Mouse (Mus musculus) myocyte (in vitro differentiated cells): ENCODE measurements at regions not wholly inside any gene's neighbourhood (a gene's known extent, or its start where the extent isn't known, plus 50 kb on each side); places are given as distances from the start of the nearest gene placed in this dataset.

Experiments
- H3K27me3 ChIP-seq: one replicate; pipeline ENCODE4 v1.6.1; 2011; ENCODE audit not compliant: control insufficient read depth, insufficient read depth, insufficient read length
- H3K36me3 ChIP-seq: one replicate; pipeline ENCODE4 v1.6.1; 2011; ENCODE audit not compliant: control insufficient read depth, insufficient read depth
- H3K4me2 ChIP-seq: one replicate; pipeline ENCODE4 v1.6.1; 2011; ENCODE audit warnings: low read depth, control low read depth
- H3K4me3 ChIP-seq: one replicate; pipeline ENCODE4 v1.5.1; 2011; ENCODE audit warnings: mild to moderate bottlenecking, control low read depth, moderate library complexity
- H3K79me2 ChIP-seq: one replicate; pipeline ENCODE4 v1.6.1; 2011; ENCODE audit not compliant: control insufficient read depth, insufficient read depth
- H3ac ChIP-seq: one replicate; pipeline ENCODE4 v1.6.1; 2011; ENCODE audit not compliant: control insufficient read depth, insufficient read length
- CEBPB ChIP-seq: IDR thresholded peaks from 2 replicates; pipeline ENCODE4 v1.6.1; 2011; ENCODE audit warnings: mild to moderate bottlenecking, moderate library complexity; ENCODE audit not compliant: poor library complexity, insufficient read depth, severe bottlenecking
- E2F4 ChIP-seq: IDR thresholded peaks from one replicate; pipeline ENCODE4 v1.6.1; 2011; ENCODE audit warnings: mild to moderate bottlenecking, control low read depth, moderate library complexity; ENCODE audit not compliant: insufficient read depth
- MAX ChIP-seq: IDR thresholded peaks from one replicate; pipeline ENCODE4 v1.6.1; 2011; ENCODE audit warnings: low read depth, mild to moderate bottlenecking, control low read depth
- MYOD1 ChIP-seq, 3 experiments: IDR thresholded peaks; one replicate each; pipeline ENCODE4 v1.6.1; 2011; ENCODE audit warnings: control low read depth in 2 of 3, low read depth in 2 of 3, mild to moderate bottlenecking in 2 of 3, moderate library complexity in 1 of 3; ENCODE audit not compliant: insufficient read length in 2 of 3, control insufficient read depth in 1 of 3
- MYOG ChIP-seq, 3 experiments: IDR thresholded peaks; one replicate each; pipeline ENCODE4 v1.6.1; 2011; ENCODE audit warnings: control low read depth in 2 of 3, low read depth in 2 of 3, mild to moderate bottlenecking in 2 of 3; ENCODE audit not compliant: insufficient read length in 2 of 3, control insufficient read depth in 1 of 3, insufficient read depth in 1 of 3
- POLR2A ChIP-seq: IDR thresholded peaks from one replicate; pipeline ENCODE4 v1.6.1; 2011; ENCODE audit warnings: low read depth, mild to moderate bottlenecking, control low read depth, moderate library complexity; ENCODE audit not compliant: insufficient read length
- POLR2AphosphoS2 ChIP-seq: IDR thresholded peaks from one replicate; pipeline ENCODE4 v1.6.1; 2011; ENCODE audit warnings: low read depth, control low read depth; ENCODE audit not compliant: insufficient read length
- REST ChIP-seq: IDR thresholded peaks from one replicate; pipeline ENCODE4 v1.6.1; 2011; ENCODE audit warnings: mild to moderate bottlenecking, control low read depth, moderate library complexity; ENCODE audit not compliant: insufficient read depth, insufficient read length
- SRF ChIP-seq: IDR thresholded peaks from one replicate; pipeline ENCODE4 v1.6.1; 2011; ENCODE audit warnings: low read depth; ENCODE audit not compliant: control insufficient read depth, insufficient read length
- TCF12 ChIP-seq: IDR thresholded peaks from one replicate; pipeline ENCODE4 v1.6.1; 2011; ENCODE audit warnings: mild to moderate bottlenecking, control low read depth; ENCODE audit not compliant: poor library complexity, insufficient read depth, severe bottlenecking
- TCF3 ChIP-seq: IDR thresholded peaks from one replicate; pipeline ENCODE4 v1.6.1; 2011; ENCODE audit warnings: low read depth, control low read depth; ENCODE audit not compliant: insufficient read length
- USF1 ChIP-seq: IDR thresholded peaks from one replicate; pipeline ENCODE4 v1.6.1; 2011; ENCODE audit warnings: low read depth, mild to moderate bottlenecking, control low read depth, moderate library complexity

DNA sequence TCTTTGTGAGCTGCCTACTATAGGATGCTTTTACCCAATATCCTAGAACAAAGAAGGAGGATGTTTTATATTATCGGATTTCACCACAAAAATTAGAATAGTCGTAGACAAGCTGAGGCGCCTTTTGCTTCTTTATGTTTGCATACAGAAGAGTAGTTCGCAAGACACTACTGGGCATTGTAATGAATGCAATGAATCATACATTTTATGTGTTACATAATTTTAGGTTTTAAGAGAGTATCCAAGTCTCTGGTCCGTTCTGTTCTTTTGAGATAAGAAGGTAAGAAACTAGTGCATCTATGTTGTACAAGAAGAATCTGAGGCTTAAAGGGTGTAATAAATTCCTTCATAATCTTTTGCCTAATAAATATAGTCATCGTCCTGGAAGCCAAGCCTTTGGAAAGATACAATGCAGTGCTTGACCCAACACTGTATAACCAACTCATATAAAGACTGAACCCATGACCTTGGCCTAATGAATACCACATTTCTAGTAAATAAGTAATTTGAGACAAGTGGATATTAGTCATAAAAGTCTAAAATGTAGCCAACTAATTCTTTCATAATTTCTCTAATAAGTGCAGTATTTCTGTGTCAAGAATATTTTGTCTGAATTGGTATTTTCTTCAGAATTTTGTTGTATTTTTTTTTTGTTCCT is 108.5 kb upstream of the Kitl start:
- Histone ChIP-seq H3K79me2 (no peaks in the 10 kb centered on the region), H3K4me3 (no peak overlapping the region), H3K4me2 (no peak overlapping the region), H3K36me3 (no peaks in the 10 kb centered on the region), H3K27me3 (no peaks in the 10 kb centered on the region), H3ac (no peak overlapping the region)
- no peak for TF ChIP-seq MAX
- no peak for TF ChIP-seq TCF3
- TF ChIP-seq MYOG (IDR thresholded peaks at IDR 0.05; ENCODE audit: control insufficient read depth in 1 of 3, insufficient read depth in 1 of 3, insufficient read length in 2 of 3, low read depth in 2 of 3), result no peak

DNA sequence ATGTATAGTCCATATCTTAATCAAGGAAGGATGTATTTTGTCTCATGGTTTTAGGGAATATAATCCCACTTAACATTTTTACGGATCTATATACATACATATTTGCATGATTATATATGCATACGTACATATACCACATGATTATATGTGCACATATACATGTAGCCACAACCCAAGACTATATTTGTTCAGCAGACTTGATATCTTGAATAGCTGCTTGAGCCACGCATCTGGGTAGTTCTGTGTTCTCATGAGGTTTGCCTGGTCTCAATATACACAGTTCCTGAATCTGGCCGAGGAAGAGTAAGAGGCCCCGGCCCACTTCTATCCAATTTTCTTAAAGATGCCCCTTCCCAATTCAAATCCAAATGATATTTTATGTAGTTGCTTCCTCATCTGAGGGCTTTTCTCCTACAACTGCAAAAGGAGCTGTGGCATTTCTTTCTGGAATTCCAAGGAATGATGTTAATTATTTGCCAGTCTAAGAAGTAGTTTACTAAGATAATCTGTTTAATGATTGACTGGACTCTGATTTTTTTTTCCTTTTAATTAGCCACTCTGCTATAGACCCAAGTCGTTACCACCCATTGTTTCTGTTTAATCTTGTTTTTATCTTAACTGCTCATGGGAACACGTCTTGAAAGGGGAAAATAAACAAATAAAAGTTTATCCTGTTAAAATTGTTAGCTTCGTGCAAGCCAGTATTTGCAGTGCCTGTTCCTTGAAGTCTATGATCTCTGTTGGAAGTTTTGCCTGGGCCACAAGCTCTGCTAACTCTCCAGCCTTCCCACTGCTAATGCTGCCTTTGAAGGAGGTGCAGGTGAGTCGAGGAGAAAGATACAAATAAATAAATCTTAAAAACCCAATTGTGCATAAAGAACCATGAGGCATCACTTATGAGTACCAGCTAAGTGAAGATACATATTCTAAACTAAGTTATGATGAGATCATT is 112.9 kb upstream of the Kitl start:
- no peak for TF ChIP-seq TCF12
- no peak for TF ChIP-seq CEBPB
- no peak for TF ChIP-seq USF1
- no peak for TF ChIP-seq MYOG (IDR thresholded peaks at IDR 0.05; ENCODE audit: control insufficient read depth in 1 of 3, insufficient read depth in 1 of 3, insufficient read length in 2 of 3, low read depth in 2 of 3)
- no peak for TF ChIP-seq POLR2A
- no peak for TF ChIP-seq TCF3
- TF ChIP-seq REST, result no peak
- no peak for TF ChIP-seq E2F4
- TF ChIP-seq SRF, result no peak
- no peak for TF ChIP-seq POLR2AphosphoS2
- TF ChIP-seq MYOD1 (IDR thresholded peaks at IDR 0.05; ENCODE audit: control insufficient read depth in 1 of 3, insufficient read length in 2 of 3, low read depth in 2 of 3), result no peak
- TF ChIP-seq MAX, result no peak
- H3K36me3 ChIP-seq, result no peaks in the 10 kb centered on the region
- no peak overlapping the region for H3ac ChIP-seq
- H3K79me2 ChIP-seq, result no peaks in the 10 kb centered on the region
- no peak overlapping the region for H3K4me2 ChIP-seq
- no peaks in the 10 kb centered on the region for H3K27me3 ChIP-seq
- no peak overlapping the region for H3K4me3 ChIP-seq

- Histone ChIP-seq H3K36me3 (no peaks in the 10 kb centered on the region), H3ac (no peak overlapping the region), H3K4me3 (no peak overlapping the region), H3K79me2 (no peaks in the 10 kb centered on the region), H3K4me2 (no peak overlapping the region), H3K27me3 (no peaks in the 10 kb centered on the region)
- TF ChIP-seq MAX (no peak), CEBPB (no peak), E2F4 (no peak), POLR2A (no peak)
Observed at GRCm38 (mm10) chr10:99900955-99901835, 114.2 kb upstream of the Kitl start.

- H3K4me3 ChIP-seq, result no peak overlapping the region
- no peak for TF ChIP-seq CEBPB
- no peak for TF ChIP-seq MYOG (IDR thresholded peaks at IDR 0.05; ENCODE audit: control insufficient read depth in 1 of 3, insufficient read depth in 1 of 3, insufficient read length in 2 of 3, low read depth in 2 of 3)
- TF ChIP-seq TCF12, result no peak
- TF ChIP-seq MAX, result no peak
- TF ChIP-seq MYOD1 (IDR thresholded peaks at IDR 0.05; ENCODE audit: control insufficient read depth in 1 of 3, insufficient read length in 2 of 3, low read depth in 2 of 3), result no peak
- TF ChIP-seq REST, result no peak
- no peak for TF ChIP-seq POLR2A
- H3K36me3 ChIP-seq, result no peaks in the 10 kb centered on the region
- no peaks in the 10 kb centered on the region for H3K27me3 ChIP-seq
- no peak overlapping the region for H3ac ChIP-seq
- no peak overlapping the region for H3K4me2 ChIP-seq
- H3K79me2 ChIP-seq, result no peaks in the 10 kb centered on the region
Observed at GRCm38 (mm10) chr10:99893999-99894398, 121.4 kb upstream of the Kitl start.

DNA sequence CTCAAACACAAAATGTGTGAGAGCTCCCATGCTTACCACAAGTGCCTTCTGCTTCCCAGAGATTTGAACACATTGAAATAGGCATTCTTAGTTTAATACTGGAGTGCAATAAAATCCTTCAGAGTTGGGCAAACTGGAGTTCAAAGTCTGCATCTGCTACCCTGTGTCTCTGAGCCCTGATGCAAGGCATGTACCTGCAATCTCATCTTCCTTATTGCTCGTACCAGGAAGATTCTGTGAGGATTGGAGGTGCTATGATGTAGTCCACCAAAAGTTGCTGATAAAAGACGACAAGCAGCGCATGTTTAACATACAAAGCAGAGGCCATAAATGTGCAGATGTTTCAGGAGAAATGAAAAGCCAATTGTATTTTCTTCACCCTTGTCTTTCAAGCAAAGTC is 123.5 kb upstream of the Kitl start:
- Histone ChIP-seq H3K79me2 (no peaks in the 10 kb centered on the region), H3K36me3 (no peaks in the 10 kb centered on the region), H3K27me3 (no peaks in the 10 kb centered on the region), H3ac (no peak overlapping the region), H3K4me2 (no peak overlapping the region), H3K4me3 (no peak overlapping the region)
- TF ChIP-seq MYOD1 (IDR thresholded peaks at IDR 0.05; ENCODE audit: control insufficient read depth in 1 of 3, insufficient read length in 2 of 3, low read depth in 2 of 3), result no peak
- TF ChIP-seq REST, result no peak
- TF ChIP-seq SRF, result no peak
- TF ChIP-seq POLR2A, result no peak
- TF ChIP-seq E2F4, result no peak
- no peak for TF ChIP-seq TCF3
- TF ChIP-seq MYOG (IDR thresholded peaks at IDR 0.05; ENCODE audit: control insufficient read depth in 1 of 3, insufficient read depth in 1 of 3, insufficient read length in 2 of 3, low read depth in 2 of 3), result no peak
